Mouse (Mus musculus): ENCODE results near the gene Capg.

The Capg gene

GRCm38 (mm10) chr6:72571826-72572225 lies 27.6 kb downstream of the Capg start:
- no peak for DNase-seq

- DNase-seq: no peak
These were observed 31.9 kb downstream of the Capg start for GRCm38 (mm10) chr6:72576041-72576440.

GRCm38 (mm10) chr6:72581625-72582382 lies 37.6 kb downstream of the Capg start:
- DNase-seq: no peak

- DNase-seq: no peak
These were observed 39.1 kb downstream of the Capg start for GRCm38 (mm10) chr6:72583211-72583839.

- no peak for DNase-seq
These were observed 40.0 kb downstream of the Capg start for GRCm38 (mm10) chr6:72584154-72584553.

GRCm38 (mm10) chr6:72586701-72587100 lies 42.5 kb downstream of the Capg start:
- no peak for DNase-seq

GRCm38 (mm10) chr6:72588307-72588706 lies 44.1 kb downstream of the Capg start:
- no peak for DNase-seq

- DNase-seq: no peak
These were observed 45.9 kb downstream of the Capg start for GRCm38 (mm10) chr6:72590111-72590510.

- DNase-seq: no peak
These were observed 49.0 kb downstream of the Capg start for GRCm38 (mm10) chr6:72593011-72593803.

GRCm38 (mm10) chr6:72593914-72594313 lies 49.7 kb downstream of the Capg start:
- DNase-seq: no peak

GRCm38 (mm10) chr6:72597083-72597874 lies 53.1 kb downstream of the Capg start:
- no peak for DNase-seq

GRCm38 (mm10) chr6:72597956-72598753 lies 54.0 kb downstream of the Capg start, which contains the start of the genes Elmod3 and Retsat:
Gene Elmod3, minus strand, starts transcription at chr6:72598413.
Gene Retsat, plus strand, starts transcription at chr6:72598475.
- peak; percentile 77 to 89 for DNase-seq

GRCm38 (mm10) chr6:72598791-72599557 lies 54.8 kb downstream of the Capg start:
- no peak for DNase-seq

- DNase-seq: no peak
These were observed 56.0 kb downstream of the Capg start for GRCm38 (mm10) chr6:72600216-72600615.

- no peak for DNase-seq
These were observed 56.6 kb downstream of the Capg start for GRCm38 (mm10) chr6:72600771-72601170.

- DNase-seq: peak; percentile 45 to 71
These were observed 57.5 kb downstream of the Capg start for GRCm38 (mm10) chr6:72601732-72602131.

GRCm38 (mm10) chr6:72604066-72604465 lies 59.9 kb downstream of the Capg start:
- no peak for DNase-seq

GRCm38 (mm10) chr6:72607060-72607459 lies 62.9 kb downstream of the Capg start:
- no peak for DNase-seq

GRCm38 (mm10) chr6:72607676-72608075 lies 63.5 kb downstream of the Capg start:
- no peak for DNase-seq

GRCm38 (mm10) chr6:72608662-72609184 lies 64.5 kb downstream of the Capg start:
- DNase-seq: no peak

GRCm38 (mm10) chr6:72610261-72610660 lies 66.1 kb downstream of the Capg start:
- DNase-seq: no peak
